ENCODE assay signal across 8 mouse cellular contexts in genomic region chr11:3895458-3895857, GRCm38 (mm10). TPM values are rescaled to one million over a fixed set of nuclear protein-coding genes. Genes with fewer than 3 reads are reported as not detected.
DNase-seq lines count a peak whose midpoint lies in the region; ATAC-seq and TF ChIP-seq lines count a peak whose summit lies in the region.

No protein-coding gene starts in this region.

- intact Hi-C loops in heart, adult 2 months (cut with DNase I) = loop anchor here (2.0 kb wide), 1 partner anchor 17 kb away; no protein-coding TSS in a partner anchor

- H3K27me3 ChIP-seq in heart, adult 2 months (ENCODE audit: control insufficient read depth, insufficient read depth, low read length) = no peaks in the 10 kb centered on the region
- peaks cover 28% of the 10 kb centered on the region for H3K27me3 ChIP-seq in E14TG2a.4 (ENCODE audit: insufficient read depth, low read length)

- peak overlapping the region; percentile 78 for H3K27ac ChIP-seq in heart, adult 2 months

- no peak for DNase-seq in heart, adult 2 months
- no peak for DNase-seq in heart, adult 11 months
- DNase-seq in lung, postnatal 36 days = peak; percentile 12
- no peak for DNase-seq in cerebellum, postnatal 36 days
- no peak for DNase-seq in frontal cortex, postnatal 36 days (ENCODE audit: low spot score in 2 of 2)
- DNase-seq in frontal cortex, postnatal 25 days (ENCODE audit: low spot score in 2 of 2) = no peak

- no peak for TF ChIP-seq CTCF in heart, adult 2 months (IDR thresholded peaks at IDR 0.05)
- TF ChIP-seq CTCF in E14TG2a.4 (conservative IDR thresholded peaks at IDR 0.05; ENCODE audit: low read length) = no peak

- TF ChIP-seq EP300 in heart, adult 2 months (IDR thresholded peaks at IDR 0.05; ENCODE audit: insufficient read depth, low read depth, low read length) = no peak

- no peak for TF ChIP-seq POLR2A in heart, adult 2 months (IDR thresholded peaks at IDR 0.05; ENCODE audit: insufficient read depth, low read depth, low read length)

- peak overlapping the region; percentile 67 for H3K4me3 ChIP-seq in heart, adult 2 months
- H3K4me3 ChIP-seq in E14TG2a.4 (replicated peaks; ENCODE audit: low read length) = peak overlapping the region; percentile 80

- WGBS in heart, adult 2 months = 2% methylated on average over 10 of the region's 10 CpGs

- H3K4me1 ChIP-seq in heart, adult 2 months (ENCODE audit: control insufficient read depth, insufficient read depth, low read length) = peaks cover 2% of the 10 kb centered on the region
- peaks cover 25% of the 10 kb centered on the region for H3K4me1 ChIP-seq in E14TG2a.4 (replicated peaks; ENCODE audit: low read depth, low read length)

- no peaks in the 10 kb centered on the region for H3K36me3 ChIP-seq in heart, adult 2 months (ENCODE audit: control insufficient read depth, insufficient read depth, low read length)
- H3K36me3 ChIP-seq in E14TG2a.4 (ENCODE audit: insufficient read depth, low read length) = peaks cover 7% of the 10 kb centered on the region; the same call in 1 of the 2 replicates

- no peaks in the 10 kb centered on the region for H3K9me3 ChIP-seq in E14TG2a.4 (ENCODE audit: low read length)

- H3K9ac ChIP-seq in heart, adult 2 months (ENCODE audit: low read depth, low read length) = peak overlapping the region; percentile 61

- no peaks in the 10 kb centered on the region for H3K79me2 ChIP-seq in heart, adult 2 months (replicated peaks; ENCODE audit: control insufficient read depth, insufficient read depth, low read length)

- ATAC-seq in hematopoietic stem cell, adult 5-6 weeks (replicated peaks in 1 of 2; ENCODE audit: insufficient read depth in 1 of 2, low FRiP score in 2 of 2, low TSS enrichment in 1 of 2, low read depth in 1 of 2, poor library complexity in 2 of 2, severe bottlenecking in 2 of 2) = 0 out of 4 replicates have a peak, but pooled peaks have one; percentile 12 to 14

RNA-seq across cellular contexts. Expression of gene Dusp18, which starts 0.4 kb away (rescaled TPM):
- 10 to 100 TPM; 32.6 to 47.8 TPM for total RNA-seq in heart, adult 2 months (2021)
- 29.1 and 52.6 TPM in 2 replicates for polyA plus RNA-seq in heart, adult 2 months (2012; rRNA removed)
- 0.79 and 1.3 TPM in 2 replicates for total RNA-seq in hematopoietic stem cell, adult 5-6 weeks (2017)

RNA-seq across cellular contexts. Expression of gene 4921536K21Rik, which starts 0.6 kb away (rescaled TPM):
- under 1 TPM; 0.57 to 0.81 TPM for total RNA-seq in heart, adult 2 months (2021)
- 0.57 and 0.76 TPM in 2 replicates for polyA plus RNA-seq in heart, adult 2 months (2012; rRNA removed)
- total RNA-seq in hematopoietic stem cell, adult 5-6 weeks (2017) = 0.31 TPM in 1 of 2 replicates, not detected in the other

RNA-seq across cellular contexts. Expression of gene Slc35e4, which starts 19.0 kb away (rescaled TPM):
- total RNA-seq in heart, adult 2 months (2021) = 1 to 10 TPM; 3.9 to 6.9 TPM
- 4.5 and 6.3 TPM in 2 replicates for polyA plus RNA-seq in heart, adult 2 months (2012; rRNA removed)
- 3.3 and 4.1 TPM in 2 replicates for total RNA-seq in hematopoietic stem cell, adult 5-6 weeks (2017)

RNA-seq across cellular contexts. Expression of gene Osbp2, which starts 31.8 kb away (rescaled TPM):
- total RNA-seq in heart, adult 2 months (2021) = 10 to 100 TPM; 12.9 to 16.2 TPM
- polyA plus RNA-seq in heart, adult 2 months (2012; rRNA removed) = 10.9 and 14.2 TPM in 2 replicates
- total RNA-seq in hematopoietic stem cell, adult 5-6 weeks (2017) = 0.81 TPM in 1 of 2 replicates, not detected in the other

RNA-seq across cellular contexts. Expression of gene Tcn2, which starts 36.5 kb away (rescaled TPM):
- 10 to 100 TPM; 41.3 to 42.9 TPM for total RNA-seq in heart, adult 2 months (2021)
- polyA plus RNA-seq in heart, adult 2 months (2012; rRNA removed) = 69.4 and 90.6 TPM in 2 replicates
- 15.0 and 21.2 TPM in 2 replicates for total RNA-seq in hematopoietic stem cell, adult 5-6 weeks (2017)

Comparison
In these comparisons a context has a peak if more than half of its experiments do, and no peak if none do; other contexts are left out.
1. RNA of gene Dusp18, which starts 0.4 kb away (total RNA-seq): 32.6 to 47.8 TPM in heart, adult 2 months; 0.79 to 1.3 TPM in hematopoietic stem cell, adult 5-6 weeks; every median in the first group is over 10 times any median in the second.